ENCODE assay signal across 15 mouse cellular contexts in genomic region chr6:13153888-13154697, GRCm38 (mm10).
A peak's percentile ranks its signal among the peaks of the same experiment; 100 is the strongest.
DNase-seq lines count a peak whose midpoint lies in the region; ATAC-seq and TF ChIP-seq lines count a peak whose summit lies in the region.
"Had no signal": no experiment of that assay in that cellular context is flagged by ENCODE, and none has a peak within 500 bp of the region (broad histone marks: within the 10 kb centered on the region; RNA-seq: fewer than 3 reads in every experiment).

No protein-coding gene starts in this region.

- WGBS in liver, embryonic 14.5 days (ENCODE audit: insufficient replicate concordance) = 75% methylated on average over 9 of the region's 9 CpGs
- 86% methylated on average over 9 of the region's 9 CpGs for WGBS in liver, embryonic 11.5 days
- whole genome bisulfite sequencing in embryonic facial prominence, embryonic 13.5 days = 94% methylated on average over 9 of the region's 9 CpGs
- WGBS in forebrain, postnatal 0 days = 96% methylated on average over 9 of the region's 9 CpGs
- 96% methylated on average over 9 of the region's 9 CpGs for WGBS in cerebellum, adult 2 months

- H3K4me2 ChIP-seq in liver, embryonic 14.5 days (ENCODE audit: low read depth) = no peak overlapping the region
- H3K4me2 ChIP-seq in liver, embryonic 11.5 days = no peak overlapping the region
- H3K4me2 ChIP-seq in embryonic facial prominence, embryonic 13.5 days = no peak overlapping the region
- H3K4me2 ChIP-seq in forebrain, postnatal 0 days (ENCODE audit: low read depth) = no peak overlapping the region
- H3K4me2 ChIP-seq: limb, embryonic 15.5 days; neural tube, embryonic 12.5 days had no signal

- no peak for TF ChIP-seq POLR2A in cerebellum, adult 2 months (IDR thresholded peaks at IDR 0.05; ENCODE audit: borderline replicate concordance, insufficient read depth, low read length)

- H3K36me3 ChIP-seq in liver, embryonic 14.5 days (replicated peaks; ENCODE audit: control insufficient read depth, insufficient read depth, low read depth) = no peaks in the 10 kb centered on the region
- no peaks in the 10 kb centered on the region for H3K36me3 ChIP-seq in liver, embryonic 11.5 days (ENCODE audit: control insufficient read depth, insufficient read depth, low read length)
- no peaks in the 10 kb centered on the region for H3K36me3 ChIP-seq in embryonic facial prominence, embryonic 13.5 days
- no peaks in the 10 kb centered on the region for H3K36me3 ChIP-seq in forebrain, postnatal 0 days (ENCODE audit: insufficient read depth)
- no peaks in the 10 kb centered on the region for H3K36me3 ChIP-seq in megakaryocyte, embryonic 14.5 days (replicated peaks; ENCODE audit: low read length)
- H3K36me3 ChIP-seq: limb, embryonic 15.5 days; neural tube, embryonic 12.5 days had no signal

- TF ChIP-seq CTCF in liver, embryonic 14.5 days (IDR thresholded peaks at IDR 0.05; ENCODE audit: low read depth) = no peak
- no peak for TF ChIP-seq CTCF in forebrain, postnatal 0 days (IDR thresholded peaks at IDR 0.05; ENCODE audit: low read depth)
- TF ChIP-seq CTCF in cerebellum, adult 2 months (IDR thresholded peaks at IDR 0.05; ENCODE audit: borderline replicate concordance, insufficient read depth, low read depth, low read length) = no peak

- TF ChIP-seq EP300 in liver, embryonic 14.5 days (IDR thresholded peaks at IDR 0.05; ENCODE audit: low read depth) = no peak

- DNase-seq in liver, embryonic 14.5 days (ENCODE audit: low read depth in 3 of 3, low spot score in 3 of 3) = no peak
- DNase-seq in liver, embryonic 11.5 days (ENCODE audit: low spot score) = no peak
- no peak for DNase-seq in forebrain, postnatal 0 days
- no peak for DNase-seq in MN1 (ENCODE audit: low spot score)
- no peak for DNase-seq in cerebellum, adult 2 months
- DNase-seq: adrenal gland, adult 8-10 months; cerebellum, adult 11-12 months; lung, adult 2 months; right cerebral cortex, postnatal 4 days had no signal

- H3K4me3 ChIP-seq in liver, embryonic 14.5 days (ENCODE audit: insufficient read depth in 1 of 2, low read depth in 2 of 2, low read length in 2 of 2) = no peak overlapping the region
- H3K4me3 ChIP-seq in liver, embryonic 11.5 days (ENCODE audit: low read depth, low read length) = no peak overlapping the region
- no peak overlapping the region for H3K4me3 ChIP-seq in embryonic facial prominence, embryonic 13.5 days
- no peak overlapping the region for H3K4me3 ChIP-seq in forebrain, postnatal 0 days (ENCODE audit: low read depth, low read length)
- peak overlapping the region; percentile 86 for H3K4me3 ChIP-seq in megakaryocyte, embryonic 14.5 days (replicated peaks)
- no peak overlapping the region for H3K4me3 ChIP-seq in cerebellum, adult 2 months (replicated peaks; ENCODE audit: insufficient read depth, low read depth, low read length)
- H3K4me3 ChIP-seq: erythroblast, embryonic 14.5 days; limb, embryonic 15.5 days; neural tube, embryonic 12.5 days had no signal

- ATAC-seq in liver, embryonic 14.5 days (ENCODE audit: insufficient read depth) = peak; percentile 23; the same call in 1 of the 2 replicates
- ATAC-seq in liver, embryonic 11.5 days (replicated peaks; ENCODE audit: low FRiP score) = no peak; the same call in 1 of the 2 replicates
- peak; percentile 67; the same call in 1 of the 2 replicates for ATAC-seq in embryonic facial prominence, embryonic 13.5 days (ENCODE audit: insufficient number of reproducible peaks, insufficient read depth, low FRiP score, low TSS enrichment, low read depth)
- ATAC-seq in forebrain, postnatal 0 days = peak; percentile 32; the same call in 1 of the 2 replicates
- ATAC-seq: inflammation-experienced regulatory T-cells, adult 6 months had no signal

- no peak overlapping the region for H3K9ac ChIP-seq in liver, embryonic 14.5 days (replicated peaks)
- H3K9ac ChIP-seq in liver, embryonic 11.5 days (ENCODE audit: low read depth, low read length) = no peak overlapping the region
- H3K9ac ChIP-seq in embryonic facial prominence, embryonic 13.5 days = no peak overlapping the region
- H3K9ac ChIP-seq in forebrain, postnatal 0 days = no peak overlapping the region
- H3K9ac ChIP-seq: limb, embryonic 15.5 days; neural tube, embryonic 12.5 days had no signal

- no peaks in the 10 kb centered on the region for H3K27me3 ChIP-seq in liver, embryonic 14.5 days (ENCODE audit: control insufficient read depth, insufficient read depth, low read length)
- no peaks in the 10 kb centered on the region for H3K27me3 ChIP-seq in liver, embryonic 11.5 days (replicated peaks; ENCODE audit: control insufficient read depth, insufficient read depth, low read length)
- no peaks in the 10 kb centered on the region for H3K27me3 ChIP-seq in embryonic facial prominence, embryonic 13.5 days
- H3K27me3 ChIP-seq in forebrain, postnatal 0 days (ENCODE audit: insufficient read depth, low read length) = no peaks in the 10 kb centered on the region
- H3K27me3 ChIP-seq in megakaryocyte, embryonic 14.5 days (replicated peaks) = peaks cover 3% of the 10 kb centered on the region
- no peaks in the 10 kb centered on the region for H3K27me3 ChIP-seq in cerebellum, adult 2 months (ENCODE audit: control insufficient read depth, insufficient read depth, low read length)
- H3K27me3 ChIP-seq: limb, embryonic 15.5 days; neural tube, embryonic 12.5 days had no signal

- no peaks in the 10 kb centered on the region for H3K4me1 ChIP-seq in liver, embryonic 14.5 days (replicated peaks; ENCODE audit: control insufficient read depth in 2 of 2, insufficient read depth in 2 of 2, low read length in 1 of 2)
- H3K4me1 ChIP-seq in liver, embryonic 11.5 days (replicated peaks; ENCODE audit: control insufficient read depth, insufficient read depth, low read length) = no peaks in the 10 kb centered on the region
- H3K4me1 ChIP-seq in embryonic facial prominence, embryonic 13.5 days = no peaks in the 10 kb centered on the region
- H3K4me1 ChIP-seq in forebrain, postnatal 0 days (ENCODE audit: insufficient read depth) = no peaks in the 10 kb centered on the region
- H3K4me1 ChIP-seq in megakaryocyte, embryonic 14.5 days = peaks cover 6% of the 10 kb centered on the region; the same call in 1 of the 2 replicates
- no peaks in the 10 kb centered on the region for H3K4me1 ChIP-seq in cerebellum, adult 2 months (ENCODE audit: control insufficient read depth, insufficient read depth, low read length)
- H3K4me1 ChIP-seq: limb, embryonic 15.5 days; neural tube, embryonic 12.5 days had no signal

- H3K9me3 ChIP-seq in liver, embryonic 14.5 days (ENCODE audit: control insufficient read depth, low read length) = no peaks in the 10 kb centered on the region
- peaks cover 3% of the 10 kb centered on the region; the same call in 1 of the 2 replicates for H3K9me3 ChIP-seq in liver, embryonic 11.5 days (ENCODE audit: control insufficient read depth, low read length)
- no peaks in the 10 kb centered on the region for H3K9me3 ChIP-seq in embryonic facial prominence, embryonic 13.5 days
- no peaks in the 10 kb centered on the region for H3K9me3 ChIP-seq in forebrain, postnatal 0 days (ENCODE audit: low read length)
- H3K9me3 ChIP-seq in megakaryocyte, embryonic 14.5 days = peaks cover 8% of the 10 kb centered on the region
- H3K9me3 ChIP-seq: limb, embryonic 15.5 days had no signal

- no peak overlapping the region for H3K27ac ChIP-seq in liver, embryonic 14.5 days
- H3K27ac ChIP-seq in liver, embryonic 11.5 days (ENCODE audit: low read depth, low read length) = no peak overlapping the region
- no peak overlapping the region for H3K27ac ChIP-seq in embryonic facial prominence, embryonic 13.5 days
- H3K27ac ChIP-seq in forebrain, postnatal 0 days (ENCODE audit: low read depth, low read length) = no peak overlapping the region
- no peak overlapping the region for H3K27ac ChIP-seq in cerebellum, adult 2 months (ENCODE audit: insufficient read depth, low read length)
- H3K27ac ChIP-seq: limb, embryonic 15.5 days; neural tube, embryonic 12.5 days had no signal
